19 mouse cellular contexts compared by ENCODE assay signal in genomic region chr7:137268452-137269155, GRCm38 (mm10). TPM values are rescaled to one million over a fixed set of nuclear protein-coding genes. Genes with fewer than 3 reads are reported as not detected.
DNase-seq lines count a peak whose midpoint lies in the region; ATAC-seq and TF ChIP-seq lines count a peak whose summit lies in the region.
"Had no signal": no experiment of that assay in that cellular context is flagged by ENCODE, and none has a peak within 500 bp of the region (broad histone marks: within the 10 kb centered on the region; RNA-seq: fewer than 3 reads in every experiment).

No protein-coding gene starts in this region.

- DNase-seq in hindbrain, embryonic 11.5 days (ENCODE audit: low spot score), result no peak
- DNase-seq in embryo, embryonic 10 days (ENCODE audit: low spot score), result peak; percentile 81
- no peak for DNase-seq in limb, embryonic 14.5 days (ENCODE audit: low spot score)
- no peak for DNase-seq in cerebellum, adult 11-12 months
- no peak for DNase-seq in adrenal gland, adult (ENCODE audit: inconsistent age in 2 of 2, low spot score in 1 of 2)
- DNase-seq in gastrocnemius, adult 2 months, result no peak
- DNase-seq: adrenal gland, postnatal 36 days; heart, adult 2 months; heart, postnatal 36 days; kidney, adult 9 months; layer of hippocampus, postnatal 36 days; liver, embryonic 13.5 days; lung, postnatal 10 days; right cerebral cortex, postnatal 4 days; thymus, postnatal 4 days had no signal

- TF ChIP-seq CTCF in gastrocnemius, adult 2 months (IDR thresholded peaks at IDR 0.05), result no peak

- 0 out of 2 replicates have a peak overlapping the region, but pooled peaks have one; percentile 4 for H3K4me2 ChIP-seq in hindbrain, embryonic 12.5 days (replicated peaks)
- H3K4me2 ChIP-seq in hindbrain, embryonic 11.5 days (replicated peaks; ENCODE audit: low read depth, low read length), result no peak overlapping the region
- no peak overlapping the region for H3K4me2 ChIP-seq in embryonic facial prominence, embryonic 15.5 days (replicated peaks)
- H3K4me2 ChIP-seq in limb, embryonic 14.5 days (replicated peaks; ENCODE audit: low read depth, low read length, severe bottlenecking), result no peak overlapping the region; the same call in 1 of the 2 replicates
- H3K4me2 ChIP-seq: liver, embryonic 13.5 days; stomach, embryonic 15.5 days had no signal

- no peaks in the 10 kb centered on the region for H3K36me3 ChIP-seq in hindbrain, embryonic 12.5 days
- H3K36me3 ChIP-seq in hindbrain, embryonic 11.5 days (ENCODE audit: control insufficient read depth, insufficient read depth, low read length), result no peaks in the 10 kb centered on the region
- no peaks in the 10 kb centered on the region for H3K36me3 ChIP-seq in embryonic facial prominence, embryonic 15.5 days
- H3K36me3 ChIP-seq in limb, embryonic 14.5 days (ENCODE audit: control insufficient read depth, insufficient read depth, low read length), result peaks cover 4% of the 10 kb centered on the region
- H3K36me3 ChIP-seq: liver, embryonic 13.5 days; stomach, embryonic 15.5 days had no signal

- peaks cover 80% of the 10 kb centered on the region for H3K4me1 ChIP-seq in hindbrain, embryonic 12.5 days
- H3K4me1 ChIP-seq in hindbrain, embryonic 11.5 days (replicated peaks; ENCODE audit: control insufficient read depth, insufficient read depth, low read length), result peaks cover 28% of the 10 kb centered on the region
- H3K4me1 ChIP-seq in embryonic facial prominence, embryonic 15.5 days, result peaks cover 61% of the 10 kb centered on the region
- peaks cover 57% of the 10 kb centered on the region for H3K4me1 ChIP-seq in limb, embryonic 14.5 days (ENCODE audit: control insufficient read depth, insufficient read depth, low read length)
- H3K4me1 ChIP-seq: liver, embryonic 13.5 days had no signal

- 64% methylated on average over 8 of the region's 8 CpGs for WGBS in hindbrain, embryonic 12.5 days
- WGBS in hindbrain, embryonic 11.5 days, result 65% methylated on average over 8 of the region's 8 CpGs
- 54% methylated on average over 8 of the region's 8 CpGs for WGBS in embryonic facial prominence, embryonic 15.5 days
- 35% methylated on average over 8 of the region's 8 CpGs for WGBS in limb, embryonic 14.5 days

- intact Hi-C loops in gastrocnemius, adult 2 months (cut with DNase I), result loop anchor here (5.0 kb wide), 1 partner anchor 44 kb away; the partner anchor contains the start of gene Ebf3

- no peaks in the 10 kb centered on the region for H3K27me3 ChIP-seq in hindbrain, embryonic 12.5 days
- 0 out of 2 replicates have a peak, but pooled peaks cover 4% of the 10 kb centered on the region for H3K27me3 ChIP-seq in hindbrain, embryonic 11.5 days (ENCODE audit: control insufficient read depth, insufficient read depth, low read length)
- H3K27me3 ChIP-seq in embryonic facial prominence, embryonic 15.5 days, result no peaks in the 10 kb centered on the region; the same call in 1 of the 2 replicates
- H3K27me3 ChIP-seq in limb, embryonic 14.5 days (ENCODE audit: control insufficient read depth, insufficient read depth, low read length), result no peaks in the 10 kb centered on the region; the same call in 1 of the 2 replicates

- H3K9ac ChIP-seq in hindbrain, embryonic 12.5 days, result no peak overlapping the region
- H3K9ac ChIP-seq in hindbrain, embryonic 11.5 days (ENCODE audit: low read depth, low read length), result no peak overlapping the region
- no peak overlapping the region for H3K9ac ChIP-seq in embryonic facial prominence, embryonic 15.5 days
- no peak overlapping the region for H3K9ac ChIP-seq in limb, embryonic 14.5 days (ENCODE audit: low read depth, low read length, severe bottlenecking)
- H3K9ac ChIP-seq: liver, embryonic 13.5 days; stomach, embryonic 15.5 days had no signal

- H3K9me3 ChIP-seq in hindbrain, embryonic 12.5 days (replicated peaks), result no peaks in the 10 kb centered on the region
- no peaks in the 10 kb centered on the region for H3K9me3 ChIP-seq in hindbrain, embryonic 11.5 days (ENCODE audit: control insufficient read depth, low read length)
- H3K9me3 ChIP-seq in embryonic facial prominence, embryonic 15.5 days (replicated peaks), result no peaks in the 10 kb centered on the region
- H3K9me3 ChIP-seq in limb, embryonic 14.5 days (ENCODE audit: control insufficient read depth, low read length), result no peaks in the 10 kb centered on the region
- H3K9me3 ChIP-seq: liver, embryonic 13.5 days; stomach, embryonic 15.5 days had no signal

- ATAC-seq in hindbrain, embryonic 12.5 days (ENCODE audit: low FRiP score), result no peak
- ATAC-seq in hindbrain, embryonic 11.5 days (ENCODE audit: low FRiP score), result no peak
- ATAC-seq in embryonic facial prominence, embryonic 15.5 days (ENCODE audit: insufficient number of reproducible peaks, low FRiP score, low TSS enrichment, low read depth), result 0 out of 2 replicates have a peak, but pooled peaks have one; percentile 27
- no peak for ATAC-seq in limb, embryonic 14.5 days (ENCODE audit: low FRiP score, low read depth)

- H3K27ac ChIP-seq in hindbrain, embryonic 12.5 days, result peak overlapping the region; percentile 60
- no peak overlapping the region for H3K27ac ChIP-seq in hindbrain, embryonic 11.5 days (ENCODE audit: low read depth, low read length)
- peak overlapping the region; percentile 60; the same call in 1 of the 2 replicates for H3K27ac ChIP-seq in embryonic facial prominence, embryonic 15.5 days (replicated peaks)
- peak overlapping the region; percentile 48; the same call in 1 of the 2 replicates for H3K27ac ChIP-seq in limb, embryonic 14.5 days (replicated peaks; ENCODE audit: low read depth, low read length)
- no peak overlapping the region for H3K27ac ChIP-seq in gastrocnemius, adult 2 months
- H3K27ac ChIP-seq: heart, adult 2 months; liver, embryonic 13.5 days; stomach, embryonic 15.5 days had no signal

- TF ChIP-seq POLR2A in limb, embryonic 14.5 days (IDR thresholded peaks at IDR 0.05; ENCODE audit: borderline replicate concordance, extremely low read depth, insufficient read depth, insufficient read length), result no peak

- no peak overlapping the region for H3K4me3 ChIP-seq in hindbrain, embryonic 12.5 days
- H3K4me3 ChIP-seq in hindbrain, embryonic 11.5 days (ENCODE audit: low read depth, low read length), result no peak overlapping the region
- no peak overlapping the region for H3K4me3 ChIP-seq in embryonic facial prominence, embryonic 15.5 days (replicated peaks)
- no peak overlapping the region for H3K4me3 ChIP-seq in limb, embryonic 14.5 days (replicated peaks; ENCODE audit: low read length)
- H3K4me3 ChIP-seq in gastrocnemius, adult 2 months, result no peak overlapping the region
- H3K4me3 ChIP-seq: heart, adult 2 months; liver, embryonic 13.5 days; stomach, embryonic 15.5 days had no signal

RNA-seq across cellular contexts. Expression of gene Ebf3, which starts 45.6 kb away (rescaled TPM):
- 23.0 and 23.4 TPM in 2 replicates for polyA plus RNA-seq in hindbrain, embryonic 12.5 days (2016; fragmentation: Nextera tagmentation; extraction: Ambion mirVana)
- 14.0 and 15.9 TPM in 2 replicates for polyA plus RNA-seq in hindbrain, embryonic 11.5 days (2014; fragmentation: Nextera tagmentation; extraction: Ambion mirVana)
- 6.4 and 6.7 TPM in 2 replicates for polyA plus RNA-seq in embryonic facial prominence, embryonic 15.5 days (2015; fragmentation: Nextera tagmentation; extraction: Ambion mirVana)
- polyA plus RNA-seq in limb, embryonic 14.5 days (2012; rRNA removed), result 80.3 and 93.2 TPM in 2 replicates
- 15.3 and 17.8 TPM in 2 replicates for polyA plus RNA-seq in limb, embryonic 14.5 days (2014; fragmentation: Nextera tagmentation; extraction: Ambion mirVana)
- 1 to 10 TPM; 7.2 to 7.7 TPM for total RNA-seq in gastrocnemius, adult 2 months (2021)
- total RNA-seq: MEL had no signal

Comparison
In these comparisons a context has a peak if more than half of its experiments do, and no peak if none do; other contexts are left out.
1. H3K27ac ChIP-seq: peak in hindbrain, embryonic 12.5 days (single experiment), embryonic facial prominence, embryonic 15.5 days (single experiment) and limb, embryonic 14.5 days (single experiment); none in hindbrain, embryonic 11.5 days (single experiment) and gastrocnemius, adult 2 months (single experiment).